Mouse (Mus musculus) bone marrow, adult 2 months (tissue): ENCODE data around the gene Adipoq.

Experiments
- CTCF ChIP-seq: fragments of 200-500 bp; IDR thresholded peaks from 2 replicates; pipeline ENCODE4 v1.5.1; 2011; ENCODE audit warnings: low read length, control low read depth; ENCODE audit not compliant: control insufficient read depth, insufficient read depth
- POLR2A ChIP-seq: fragments of 200-500 bp; IDR thresholded peaks from 2 replicates; pipeline ENCODE4 v1.6.1; 2011; ENCODE audit warnings: low read depth, mild to moderate bottlenecking, control low read depth, low read length, borderline replicate concordance; ENCODE audit not compliant: control insufficient read depth

DNA sequence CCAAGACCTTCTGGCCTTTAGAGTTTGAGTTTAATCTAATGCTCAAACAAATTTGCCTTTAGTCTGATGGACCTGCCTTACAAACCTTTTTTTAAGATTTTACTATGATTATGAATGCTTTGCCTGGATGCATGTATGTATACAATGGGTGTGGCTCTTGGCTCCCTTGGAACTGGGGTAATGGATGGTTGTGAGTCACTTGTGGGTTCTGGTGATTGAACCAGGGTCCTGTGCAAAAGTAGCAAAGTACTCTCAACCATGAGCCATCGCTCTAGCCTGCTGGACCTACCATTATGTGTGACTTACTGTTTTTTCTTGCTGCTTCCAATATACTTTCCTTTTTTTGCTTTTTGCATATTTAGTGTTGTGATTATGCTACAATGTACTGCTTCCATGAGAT, 14.0 kb upstream of the Adipoq start:
- TF ChIP-seq CTCF (no peak), POLR2A (no peak)
